8 mouse cellular contexts compared by ENCODE assay signal in the genomic region with DNA sequence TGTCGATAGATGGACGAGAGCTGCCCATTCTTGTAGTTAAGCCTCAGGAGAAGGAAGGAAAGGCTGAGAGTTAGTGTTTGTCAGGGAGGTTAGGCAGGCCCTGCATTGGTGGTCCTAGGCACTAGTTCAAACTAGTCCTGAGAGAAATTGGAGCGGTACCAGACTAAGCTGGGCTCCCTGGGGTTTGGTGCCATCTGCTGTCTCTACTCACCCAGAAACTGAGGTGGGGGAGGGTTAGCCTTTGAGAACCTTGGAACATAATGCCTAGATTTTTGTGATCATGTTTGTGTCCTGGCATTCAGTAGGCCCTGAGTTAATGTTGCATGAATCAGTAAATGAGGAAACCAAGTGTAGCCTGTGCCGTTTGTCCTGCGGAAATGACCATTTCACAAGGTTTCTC. TPM values are rescaled to one million over a fixed set of nuclear protein-coding genes. Genes with fewer than 3 reads are reported as not detected.
DNase-seq lines count a peak whose midpoint lies in the region; ATAC-seq and TF ChIP-seq lines count a peak whose summit lies in the region.

No protein-coding gene starts in this region.

- H3K4me1 ChIP-seq in embryonic facial prominence, embryonic 15.5 days = peaks cover 22% of the 10 kb centered on the region
- peaks cover 6% of the 10 kb centered on the region for H3K4me1 ChIP-seq in intestine, embryonic 16.5 days (ENCODE audit: control insufficient read depth, insufficient read depth, low read length)
- peaks cover 18% of the 10 kb centered on the region for H3K4me1 ChIP-seq in limb, embryonic 13.5 days

- H3ac ChIP-seq in myocyte (ENCODE audit: control insufficient read depth, insufficient read length) = peak overlapping the region; percentile 75

- peak; percentile 61 for DNase-seq in layer of hippocampus, adult 11-12 months (ENCODE audit: low spot score)
- DNase-seq in layer of hippocampus, adult 9-10 months (ENCODE audit: low spot score) = no peak
- peak; percentile 60 for DNase-seq in adrenal gland, postnatal 10 days
- DNase-seq in urinary bladder, adult 2 months (ENCODE audit: low spot score) = no peak

- H3K36me3 ChIP-seq in embryonic facial prominence, embryonic 15.5 days = peaks cover 29% of the 10 kb centered on the region
- H3K36me3 ChIP-seq in intestine, embryonic 16.5 days (ENCODE audit: control insufficient read depth, insufficient read depth, low read length) = no peaks in the 10 kb centered on the region
- peaks cover 27% of the 10 kb centered on the region for H3K36me3 ChIP-seq in limb, embryonic 13.5 days
- peaks cover 17% of the 10 kb centered on the region for H3K36me3 ChIP-seq in myocyte (ENCODE audit: control insufficient read depth, insufficient read depth)

- WGBS in embryonic facial prominence, embryonic 15.5 days = 31% methylated on average over 5 of the region's 5 CpGs
- 29% methylated on average over 5 of the region's 5 CpGs for WGBS in intestine, embryonic 16.5 days
- WGBS in limb, embryonic 13.5 days = 27% methylated on average over 5 of the region's 5 CpGs

- no peaks in the 10 kb centered on the region for H3K9me3 ChIP-seq in embryonic facial prominence, embryonic 15.5 days (replicated peaks)
- H3K9me3 ChIP-seq in intestine, embryonic 16.5 days (ENCODE audit: control insufficient read depth, low read length) = no peaks in the 10 kb centered on the region
- H3K9me3 ChIP-seq in limb, embryonic 13.5 days = no peaks in the 10 kb centered on the region

- peak overlapping the region; percentile 100 for H3K4me3 ChIP-seq in embryonic facial prominence, embryonic 15.5 days (replicated peaks)
- peak overlapping the region; percentile 99 for H3K4me3 ChIP-seq in intestine, embryonic 16.5 days (ENCODE audit: low read length)
- peak overlapping the region; percentile 96 for H3K4me3 ChIP-seq in limb, embryonic 13.5 days
- peak overlapping the region; percentile 90 for H3K4me3 ChIP-seq in myocyte

- H3K27me3 ChIP-seq in embryonic facial prominence, embryonic 15.5 days = no peaks in the 10 kb centered on the region
- H3K27me3 ChIP-seq in intestine, embryonic 16.5 days (replicated peaks; ENCODE audit: control insufficient read depth, insufficient read depth, low read length) = no peaks in the 10 kb centered on the region
- no peaks in the 10 kb centered on the region for H3K27me3 ChIP-seq in limb, embryonic 13.5 days
- H3K27me3 ChIP-seq in myocyte (ENCODE audit: control insufficient read depth, insufficient read depth, insufficient read length) = peaks cover 8% of the 10 kb centered on the region

- peak overlapping the region; percentile 99; the same call in 1 of the 2 replicates for H3K27ac ChIP-seq in embryonic facial prominence, embryonic 15.5 days (replicated peaks)
- peak overlapping the region; percentile 99; the same call in 1 of the 2 replicates for H3K27ac ChIP-seq in intestine, embryonic 16.5 days (ENCODE audit: low read length)
- H3K27ac ChIP-seq in limb, embryonic 13.5 days = no peak overlapping the region

- ATAC-seq in embryonic facial prominence, embryonic 15.5 days (ENCODE audit: insufficient number of reproducible peaks, low FRiP score, low TSS enrichment, low read depth) = no peak
- ATAC-seq in intestine, embryonic 16.5 days = no peak
- no peak for ATAC-seq in limb, embryonic 13.5 days (ENCODE audit: low FRiP score, low read depth)

- no peak for TF ChIP-seq POLR2A in myocyte (IDR thresholded peaks at IDR 0.05; ENCODE audit: insufficient read length, low read depth)

- H3K9ac ChIP-seq in embryonic facial prominence, embryonic 15.5 days = peak overlapping the region; percentile 98
- H3K9ac ChIP-seq in intestine, embryonic 16.5 days (ENCODE audit: low read depth, low read length) = peak overlapping the region; percentile 97
- H3K9ac ChIP-seq in limb, embryonic 13.5 days = peak overlapping the region; percentile 99

- H3K79me2 ChIP-seq in myocyte (ENCODE audit: control insufficient read depth, insufficient read depth) = peaks cover 59% of the 10 kb centered on the region

- peak overlapping the region; percentile 96 for H3K4me2 ChIP-seq in embryonic facial prominence, embryonic 15.5 days (replicated peaks)
- H3K4me2 ChIP-seq in intestine, embryonic 16.5 days (ENCODE audit: low read depth, low read length) = peak overlapping the region; percentile 90
- H3K4me2 ChIP-seq in limb, embryonic 13.5 days (replicated peaks) = peak overlapping the region; percentile 100
- peak overlapping the region; percentile 93 for H3K4me2 ChIP-seq in myocyte (ENCODE audit: low read depth)

TF ChIP-seq in myocyte, 11 proteins besides CTCF, POLR2A, EP300 and RAD21:
- TF ChIP-seq CEBPB (IDR thresholded peaks at IDR 0.05; ENCODE audit: insufficient read depth, poor library complexity, severe bottlenecking) (no peak), MYOD1 (IDR thresholded peaks at IDR 0.05; ENCODE audit: control insufficient read depth in 1 of 3, insufficient read length in 2 of 3, low read depth in 2 of 3) (peak in 1 of 3 experiments; percentile 1)

RNA-seq across cellular contexts. Expression of a gene that starts 1.2 kb away (rescaled TPM):
- total RNA-seq in adrenal gland, postnatal 10 days (2021) = 10 to 100 TPM; 32.6 to 37.2 TPM
- polyA plus RNA-seq in embryonic facial prominence, embryonic 15.5 days (2015; fragmentation: Nextera tagmentation; extraction: Ambion mirVana) = 18.0 and 22.9 TPM in 2 replicates
- polyA plus RNA-seq in intestine, embryonic 16.5 days (2015; fragmentation: Nextera tagmentation; extraction: Ambion mirVana) = 11.6 and 13.4 TPM in 2 replicates
- polyA plus RNA-seq in limb, embryonic 13.5 days (2015; fragmentation: Nextera tagmentation; extraction: Ambion mirVana) = 19.2 and 19.3 TPM in 2 replicates
- 15.0 TPM for polyA plus RNA-seq in myocyte (2012; fragmentation: generic; extraction: Trizol)
- 18.3 and 19.7 TPM in 2 replicates for polyA plus RNA-seq in urinary bladder, adult 2 months (2012; rRNA removed)

RNA-seq across cellular contexts. Expression of a gene that starts 18.6 kb away (rescaled TPM):
- total RNA-seq in adrenal gland, postnatal 10 days (2021) = 10 to 100 TPM; 11.9 to 12.0 TPM
- 12.5 and 13.6 TPM in 2 replicates for polyA plus RNA-seq in embryonic facial prominence, embryonic 15.5 days (2015; fragmentation: Nextera tagmentation; extraction: Ambion mirVana)
- 10.7 and 10.9 TPM in 2 replicates for polyA plus RNA-seq in intestine, embryonic 16.5 days (2015; fragmentation: Nextera tagmentation; extraction: Ambion mirVana)
- polyA plus RNA-seq in limb, embryonic 13.5 days (2015; fragmentation: Nextera tagmentation; extraction: Ambion mirVana) = 14.7 and 15.7 TPM in 2 replicates
- polyA plus RNA-seq in myocyte (2012; fragmentation: generic; extraction: Trizol) = 11.8 TPM
- polyA plus RNA-seq in urinary bladder, adult 2 months (2012; rRNA removed) = 16.3 and 19.1 TPM in 2 replicates

RNA-seq across cellular contexts. Expression of a gene that starts 26.0 kb away (rescaled TPM):
- total RNA-seq in adrenal gland, postnatal 10 days (2021) = 1 to 10 TPM in 1 of 2 experiments, under 1 TPM in 1; 0.90 to 1.2 TPM
- polyA plus RNA-seq in embryonic facial prominence, embryonic 15.5 days (2015; fragmentation: Nextera tagmentation; extraction: Ambion mirVana) = 0.21 and 1.1 TPM in 2 replicates
- polyA plus RNA-seq in intestine, embryonic 16.5 days (2015; fragmentation: Nextera tagmentation; extraction: Ambion mirVana) = 0.02 TPM in 1 of 2 replicates, not detected in the other
- polyA plus RNA-seq in limb, embryonic 13.5 days (2015; fragmentation: Nextera tagmentation; extraction: Ambion mirVana) = 0.32 and 0.38 TPM in 2 replicates
- polyA plus RNA-seq in myocyte (2012; fragmentation: generic; extraction: Trizol) = 0.08 TPM
- 0.03 and 0.18 TPM in 2 replicates for polyA plus RNA-seq in urinary bladder, adult 2 months (2012; rRNA removed)

RNA-seq across cellular contexts. Expression of a gene that starts 35.6 kb away (rescaled TPM):
- total RNA-seq in adrenal gland, postnatal 10 days (2021) = 10 to 100 TPM; 47.1 to 50.3 TPM
- 100 and 101 TPM in 2 replicates for polyA plus RNA-seq in embryonic facial prominence, embryonic 15.5 days (2015; fragmentation: Nextera tagmentation; extraction: Ambion mirVana)
- polyA plus RNA-seq in intestine, embryonic 16.5 days (2015; fragmentation: Nextera tagmentation; extraction: Ambion mirVana) = 66.4 and 66.8 TPM in 2 replicates
- 97.9 and 100 TPM in 2 replicates for polyA plus RNA-seq in limb, embryonic 13.5 days (2015; fragmentation: Nextera tagmentation; extraction: Ambion mirVana)
- 44.5 TPM for polyA plus RNA-seq in myocyte (2012; fragmentation: generic; extraction: Trizol)
- 71.5 and 80.8 TPM in 2 replicates for polyA plus RNA-seq in urinary bladder, adult 2 months (2012; rRNA removed)

Comparison
In these comparisons a context has a peak if more than half of its experiments do, and no peak if none do; other contexts are left out.
1. DNase-seq: peak in layer of hippocampus, adult 11-12 months (single experiment) and adrenal gland, postnatal 10 days (single experiment); none in layer of hippocampus, adult 9-10 months (single experiment) and urinary bladder, adult 2 months (single experiment).
2. Peak in every context shown above with its lines, with median percentiles within 50 percentile points of each other: H3K4me2 ChIP-seq, H3K4me3 ChIP-seq and H3K9ac ChIP-seq.